In the genomic region with DNA sequence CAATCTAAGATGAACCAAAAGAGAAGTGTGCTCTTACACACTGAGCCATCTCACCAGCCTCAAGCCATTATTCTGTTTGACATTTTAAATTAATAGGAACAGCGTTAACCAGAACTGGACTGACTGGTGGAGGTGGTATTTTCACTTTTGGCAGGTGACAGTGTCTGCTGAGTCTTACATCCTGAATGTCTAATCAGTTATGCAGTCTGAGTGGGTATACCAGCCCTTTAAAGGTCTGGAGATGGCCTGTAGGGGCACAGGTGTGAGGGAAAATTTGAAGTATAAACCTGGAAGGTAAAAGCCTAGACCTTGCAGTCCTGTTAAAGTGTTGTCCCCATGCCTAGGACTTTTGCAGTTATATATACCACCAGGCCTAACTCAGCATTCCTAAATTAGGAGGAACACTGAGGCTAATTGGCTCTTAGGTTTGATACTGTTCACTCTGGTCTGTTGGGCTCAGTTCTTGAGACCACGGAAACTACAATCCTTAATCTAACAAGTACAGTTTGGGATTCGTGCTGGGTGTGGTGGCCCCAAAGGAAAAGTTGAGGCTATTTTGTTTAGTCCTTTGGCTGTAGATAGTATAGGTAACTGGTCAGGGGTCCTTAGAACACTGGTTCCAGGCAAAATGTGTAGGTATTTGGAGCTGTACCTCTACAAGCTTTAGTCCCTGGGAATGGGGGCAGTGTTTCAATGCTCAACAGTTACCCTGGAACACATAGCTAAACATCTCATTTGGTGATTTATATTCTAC, we compare ENCODE assay signal across 9 mouse cellular contexts. TPM values are rescaled to one million over a fixed set of nuclear protein-coding genes. Genes with fewer than 3 reads are reported as not detected.
DNase-seq lines count a peak whose midpoint lies in the region; ATAC-seq and TF ChIP-seq lines count a peak whose summit lies in the region.
"Had no signal": no experiment of that assay in that cellular context is flagged by ENCODE, and none has a peak within 500 bp of the region (broad histone marks: within the 10 kb centered on the region; RNA-seq: fewer than 3 reads in every experiment).

No protein-coding gene starts in this region.

- DNase-seq in heart, postnatal 4 days = no peak
- peak; percentile 55 for DNase-seq in ZHBTc4 (ENCODE audit: low read depth, low spot score)
- no peak for DNase-seq in adrenal gland, postnatal 10 days
- DNase-seq in spleen, adult 18-20 months = no peak
- no peak for DNase-seq in gastrocnemius, adult 2 months
- DNase-seq: lung, adult 2 months had no signal

- WGBS in heart, embryonic 12.5 days = 18% methylated on average over 3 of the region's 3 CpGs
- 6% methylated on average over 3 of the region's 3 CpGs for WGBS in hindbrain, embryonic 13.5 days
- 11% methylated on average over 3 of the region's 3 CpGs for WGBS in midbrain, embryonic 12.5 days

- intact Hi-C loops in gastrocnemius, adult 2 months (cut with DNase I) = loop anchor here (5.0 kb wide), 4 partner anchors 33 to 247 kb away; a partner anchor contains a TSS

- H3K4me1 ChIP-seq in heart, embryonic 12.5 days (replicated peaks) = peaks cover 4% of the 10 kb centered on the region; the same call in 1 of the 2 replicates
- peaks cover 27% of the 10 kb centered on the region for H3K4me1 ChIP-seq in hindbrain, embryonic 13.5 days (replicated peaks)
- peaks cover 22% of the 10 kb centered on the region for H3K4me1 ChIP-seq in midbrain, embryonic 12.5 days

- H3K4me3 ChIP-seq in heart, embryonic 12.5 days = no peak overlapping the region
- no peak overlapping the region for H3K4me3 ChIP-seq in hindbrain, embryonic 13.5 days
- no peak overlapping the region for H3K4me3 ChIP-seq in midbrain, embryonic 12.5 days
- no peak overlapping the region for H3K4me3 ChIP-seq in gastrocnemius, adult 2 months

- no peak for ATAC-seq in heart, embryonic 12.5 days (ENCODE audit: insufficient number of reproducible peaks, low FRiP score)
- ATAC-seq in hindbrain, embryonic 13.5 days (ENCODE audit: low FRiP score) = no peak
- no peak for ATAC-seq in midbrain, embryonic 12.5 days (ENCODE audit: low FRiP score, low read depth)

- no peak for TF ChIP-seq CTCF in gastrocnemius, adult 2 months (IDR thresholded peaks at IDR 0.05)

- no peaks in the 10 kb centered on the region for H3K27me3 ChIP-seq in heart, embryonic 12.5 days (replicated peaks)
- H3K27me3 ChIP-seq in hindbrain, embryonic 13.5 days = no peaks in the 10 kb centered on the region
- H3K27me3 ChIP-seq in midbrain, embryonic 12.5 days = no peaks in the 10 kb centered on the region

- no peak overlapping the region for H3K9ac ChIP-seq in heart, embryonic 12.5 days
- 0 out of 2 replicates have a peak overlapping the region, but pooled peaks have one; percentile 43 for H3K9ac ChIP-seq in hindbrain, embryonic 13.5 days
- H3K9ac ChIP-seq in midbrain, embryonic 12.5 days (replicated peaks) = no peak overlapping the region

- H3K36me3 ChIP-seq in heart, embryonic 12.5 days = peaks cover 46% of the 10 kb centered on the region
- H3K36me3 ChIP-seq in hindbrain, embryonic 13.5 days = peaks cover 45% of the 10 kb centered on the region
- H3K36me3 ChIP-seq in midbrain, embryonic 12.5 days = peaks cover 66% of the 10 kb centered on the region

- no peak overlapping the region for H3K4me2 ChIP-seq in heart, embryonic 12.5 days
- H3K4me2 ChIP-seq in hindbrain, embryonic 13.5 days = no peak overlapping the region
- no peak overlapping the region for H3K4me2 ChIP-seq in midbrain, embryonic 12.5 days (replicated peaks)

- H3K27ac ChIP-seq in heart, embryonic 12.5 days (ENCODE audit: poor library complexity, severe bottlenecking) = peak overlapping the region; percentile 37; the same call in 1 of the 2 replicates
- H3K27ac ChIP-seq in hindbrain, embryonic 13.5 days = 0 out of 2 replicates have a peak overlapping the region, but pooled peaks have one; percentile 35
- peak overlapping the region; percentile 75 for H3K27ac ChIP-seq in midbrain, embryonic 12.5 days (replicated peaks)
- no peak overlapping the region for H3K27ac ChIP-seq in gastrocnemius, adult 2 months

- H3K9me3 ChIP-seq in heart, embryonic 12.5 days (replicated peaks) = no peaks in the 10 kb centered on the region
- no peaks in the 10 kb centered on the region for H3K9me3 ChIP-seq in hindbrain, embryonic 13.5 days
- no peaks in the 10 kb centered on the region for H3K9me3 ChIP-seq in midbrain, embryonic 12.5 days

RNA-seq across cellular contexts. Expression of a gene that starts 4.5 kb away (rescaled TPM):
- 7.8 and 8.1 TPM in 2 replicates for polyA plus RNA-seq in heart, embryonic 12.5 days (2016; fragmentation: Nextera tagmentation; extraction: Ambion mirVana)
- total RNA-seq in heart, postnatal 4 days (2021) = 10 to 100 TPM; 17.2 to 18.3 TPM
- 10.7 and 11.5 TPM in 2 replicates for polyA plus RNA-seq in hindbrain, embryonic 13.5 days (2015; fragmentation: Nextera tagmentation; extraction: Ambion mirVana)
- 11.3 and 12.4 TPM in 2 replicates for polyA plus RNA-seq in midbrain, embryonic 12.5 days (2016; fragmentation: Nextera tagmentation; extraction: Ambion mirVana)
- total RNA-seq in adrenal gland, postnatal 10 days (2021) = 10 to 100 TPM; 11.3 to 21.9 TPM
- total RNA-seq in gastrocnemius, adult 2 months (2021) = 1 to 10 TPM; 6.2 to 6.6 TPM

RNA-seq across cellular contexts. Expression of a gene that starts 31.3 kb away (rescaled TPM):
- polyA plus RNA-seq in heart, embryonic 12.5 days (2016; fragmentation: Nextera tagmentation; extraction: Ambion mirVana) = 35.2 and 38.4 TPM in 2 replicates
- 10 to 100 TPM; 18.4 to 20.1 TPM for total RNA-seq in heart, postnatal 4 days (2021)
- polyA plus RNA-seq in hindbrain, embryonic 13.5 days (2015; fragmentation: Nextera tagmentation; extraction: Ambion mirVana) = 26.2 and 28.4 TPM in 2 replicates
- polyA plus RNA-seq in midbrain, embryonic 12.5 days (2016; fragmentation: Nextera tagmentation; extraction: Ambion mirVana) = 39.1 and 44.7 TPM in 2 replicates
- 10 to 100 TPM; 26.3 to 30.1 TPM for total RNA-seq in adrenal gland, postnatal 10 days (2021)
- total RNA-seq in gastrocnemius, adult 2 months (2021) = 10 to 100 TPM in 1 of 2 experiments, 1 to 10 TPM in 1; 7.6 to 15.5 TPM

RNA-seq across cellular contexts. Expression of a gene that starts 31.4 kb away (rescaled TPM):
- 17.0 and 17.8 TPM in 2 replicates for polyA plus RNA-seq in heart, embryonic 12.5 days (2016; fragmentation: Nextera tagmentation; extraction: Ambion mirVana)
- total RNA-seq in heart, postnatal 4 days (2021) = 10 to 100 TPM in 1 of 2 experiments, 1 to 10 TPM in 1; 8.2 to 10.0 TPM
- 13.1 and 13.2 TPM in 2 replicates for polyA plus RNA-seq in hindbrain, embryonic 13.5 days (2015; fragmentation: Nextera tagmentation; extraction: Ambion mirVana)
- 32.2 and 32.3 TPM in 2 replicates for polyA plus RNA-seq in midbrain, embryonic 12.5 days (2016; fragmentation: Nextera tagmentation; extraction: Ambion mirVana)
- 1 to 10 TPM; 5.7 to 6.2 TPM for total RNA-seq in adrenal gland, postnatal 10 days (2021)
- under 1 TPM; 0.41 to 0.50 TPM for total RNA-seq in gastrocnemius, adult 2 months (2021)

Comparison
In these comparisons a context has a peak if more than half of its experiments do, and no peak if none do; other contexts are left out.
1. RNA of a gene that starts 31.4 kb away (total RNA-seq): 8.2 to 10.0 TPM in heart, postnatal 4 days and 5.7 to 6.2 TPM in adrenal gland, postnatal 10 days; 0.41 to 0.50 TPM in gastrocnemius, adult 2 months; every median in the first group is over 4 times any median in the second.